Mouse (Mus musculus) MEL (cell line): Measurements from ENCODE around the gene Psme3.

Experiments
- CTCF ChIP-seq, 3 experiments: IDR thresholded peaks in 2 of 3; conservative IDR thresholded peaks in 1 of 3; 2 replicates each; pipeline ENCODE4 v1.5.1; 2011 to 2012; ENCODE audit warnings: low read length in 3 of 3, low read depth in 2 of 3, mild to moderate bottlenecking in 2 of 3, improper control_type of control experiment in 1 of 3, inconsistent platforms in 1 of 3, mixed read lengths in 1 of 3, moderate library complexity in 1 of 3; ENCODE audit not compliant: control insufficient read depth in 1 of 3, insufficient read depth in 1 of 3, poor library complexity in 1 of 3, severe bottlenecking in 1 of 3
- E2F4 ChIP-seq: IDR thresholded peaks from 2 replicates; pipeline ENCODE4 v1.6.1; 2011; ENCODE audit warnings: low read depth, low read length, improper control_type of control experiment, borderline replicate concordance
- EP300 ChIP-seq, 2 experiments: IDR thresholded peaks; 2 replicates each; pipeline ENCODE4 v1.6.1; 2011; ENCODE audit warnings: improper control_type of control experiment in 2 of 2, low read length in 2 of 2, low read depth in 1 of 2, mild to moderate bottlenecking in 1 of 2
- GABPA ChIP-seq: IDR thresholded peaks from 2 replicates; pipeline ENCODE4 v1.6.1; 2012; ENCODE audit warnings: low read depth, mild to moderate bottlenecking, inconsistent platforms, low read length, improper control_type of control experiment, moderate library complexity
- GATA1 ChIP-seq: IDR thresholded peaks from 2 replicates; pipeline ENCODE4 v1.6.1; 2011; ENCODE audit warnings: low read depth, low read length, improper control_type of control experiment
- KAT2A ChIP-seq: conservative IDR thresholded peaks from 2 replicates; pipeline ENCODE4 v1.6.1; 2012; ENCODE audit warnings: low read depth, low read length, improper control_type of control experiment, inconsistent platforms
- MAX ChIP-seq: IDR thresholded peaks from 2 replicates; pipeline ENCODE4 v1.6.1; 2011; ENCODE audit warnings: low read length, improper control_type of control experiment
- MXI1 ChIP-seq: IDR thresholded peaks from 2 replicates; pipeline ENCODE4 v1.6.1; 2011; ENCODE audit warnings: mild to moderate bottlenecking, low read depth, low read length, improper control_type of control experiment
- POLR2A ChIP-seq, 2 experiments: IDR thresholded peaks; 2 replicates each; pipeline ENCODE4 v1.6.1; 2011 to 2012; ENCODE audit warnings: low read length in 2 of 2, mild to moderate bottlenecking in 2 of 2, control low read depth in 1 of 2, improper control_type of control experiment in 1 of 2, low read depth in 1 of 2, moderate library complexity in 1 of 2; ENCODE audit not compliant: control insufficient read depth in 1 of 2, insufficient read depth in 1 of 2, poor library complexity in 1 of 2
- SIN3A ChIP-seq: IDR thresholded peaks from 2 replicates; pipeline ENCODE4 v1.6.1; 2012; ENCODE audit warnings: low read length, improper control_type of control experiment, inconsistent platforms
- TAL1 ChIP-seq: IDR thresholded peaks from 2 replicates; pipeline ENCODE4 v1.6.1; 2012; ENCODE audit warnings: mild to moderate bottlenecking, inconsistent platforms, low read length, moderate library complexity, mixed read lengths
- USF2 ChIP-seq, 2 experiments: IDR thresholded peaks; 2 replicates each; pipeline ENCODE4 v1.6.1; 2011 to 2012; ENCODE audit warnings: improper control_type of control experiment in 2 of 2, low read length in 2 of 2, borderline replicate concordance in 1 of 2, inconsistent platforms in 1 of 2, low read depth in 1 of 2, mild to moderate bottlenecking in 1 of 2; ENCODE audit not compliant: insufficient read depth in 1 of 2
- ZNF384 ChIP-seq: IDR thresholded peaks from 2 replicates; pipeline ENCODE4 v1.6.1; 2012; ENCODE audit warnings: low read depth, mild to moderate bottlenecking, inconsistent platforms, low read length, improper control_type of control experiment

DNA sequence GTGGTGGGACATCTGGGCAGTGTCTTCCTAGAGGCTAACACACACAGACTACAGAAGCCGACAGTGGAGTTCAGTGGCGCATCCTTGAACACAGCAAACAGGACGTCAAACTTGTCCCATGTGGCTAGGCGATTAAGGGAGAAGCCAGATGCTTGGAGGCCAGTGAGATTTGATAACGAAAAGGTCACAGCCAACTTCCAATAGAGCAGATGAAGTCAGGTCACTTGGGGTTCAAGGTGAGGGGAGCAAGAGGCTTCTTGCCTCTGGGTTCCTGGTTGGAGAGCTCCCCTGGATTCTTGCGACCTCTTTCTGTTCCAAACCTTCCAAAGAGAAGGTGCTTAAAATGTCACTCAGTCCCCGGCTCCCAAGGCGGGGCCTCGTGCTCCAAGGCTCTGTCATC is 43.8 kb downstream of the Psme3 start:
- TF ChIP-seq CTCF (IDR thresholded peaks at IDR 0.05 in 2 of 3, conservative IDR thresholded peaks at IDR 0.05 in 1 of 3; ENCODE audit: control insufficient read depth in 1 of 3, insufficient read depth in 1 of 3, low read depth in 2 of 3, low read length in 3 of 3, poor library complexity in 1 of 3, severe bottlenecking in 1 of 3) (no peak), GABPA (no peak), SIN3A (no peak), POLR2A (IDR thresholded peaks at IDR 0.05; ENCODE audit: control insufficient read depth in 1 of 2, insufficient read depth in 1 of 2, low read depth in 1 of 2, low read length in 2 of 2, poor library complexity in 1 of 2) (no peak), KAT2A (no peak), MAX (no peak), GATA1 (no peak), USF2 (IDR thresholded peaks at IDR 0.05; ENCODE audit: borderline replicate concordance in 1 of 2, insufficient read depth in 1 of 2, low read depth in 1 of 2, low read length in 2 of 2) (no peak), MXI1 (no peak), EP300 (IDR thresholded peaks at IDR 0.05; ENCODE audit: low read depth in 1 of 2, low read length in 2 of 2) (no peak), ZNF384 (no peak), TAL1 (no peak), E2F4 (no peak)
